Mouse (Mus musculus) bone marrow, adult 2 months (tissue): ENCODE results near the gene Selenon.

Experiments used
- CTCF ChIP-seq: fragments of 200-500 bp; IDR thresholded peaks from 2 replicates; pipeline ENCODE4 v1.5.1; 2011; ENCODE audit warnings: low read length, control low read depth; ENCODE audit not compliant: control insufficient read depth, insufficient read depth
- POLR2A ChIP-seq: fragments of 200-500 bp; IDR thresholded peaks from 2 replicates; pipeline ENCODE4 v1.6.1; 2011; ENCODE audit warnings: low read depth, mild to moderate bottlenecking, control low read depth, low read length, borderline replicate concordance; ENCODE audit not compliant: control insufficient read depth

DNA sequence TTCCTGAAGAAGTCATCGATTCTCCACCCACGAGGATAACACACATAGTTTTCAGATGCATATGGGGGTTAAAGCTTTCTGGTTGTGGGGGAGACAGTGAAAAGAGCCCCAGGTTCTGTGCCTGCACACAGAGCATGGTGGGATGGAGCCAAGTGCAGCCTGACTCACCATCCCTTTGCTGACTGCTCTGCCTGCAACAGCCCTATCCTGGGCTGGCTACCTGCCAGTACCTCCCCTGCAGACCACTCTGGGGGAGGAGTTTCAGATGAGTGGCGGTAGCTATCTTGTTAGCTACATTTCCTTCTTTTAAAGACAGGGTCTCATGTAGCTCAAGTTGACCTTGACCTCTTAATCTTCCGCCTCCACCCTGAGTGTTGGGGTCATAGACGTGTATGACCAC lies 26.4 kb upstream of the Selenon start:
- TF ChIP-seq CTCF (no peak), POLR2A (no peak)
